Mouse (Mus musculus) layer of hippocampus, adult 2 months (tissue): ENCODE data around the gene Six5. TPM values are rescaled to one million over a fixed set of nuclear protein-coding genes. Genes with fewer than 3 reads are reported as not detected.

Source experiments
- DNase-seq, 2 experiments: peaks; one replicate each; pipeline ENCODE4 v3.0.0; 2022; ENCODE audit warnings: low spot score in 2 of 2
- H3K27ac ChIP-seq: fragments of 200-600 bp; 2 replicates; pipeline ENCODE4 v1.8.1; 2022
- H3K4me3 ChIP-seq: fragments of 200-600 bp; 2 replicates; pipeline ENCODE4 v1.8.1; 2022; ENCODE audit warnings: mild to moderate bottlenecking
- CTCF ChIP-seq: fragments of 200-600 bp; conservative IDR thresholded peaks from 2 replicates; pipeline ENCODE4 v1.8.1; 2022; ENCODE audit warnings: antibody characterized with exemption, mild to moderate bottlenecking, moderate library complexity
- long read RNA-seq, 2 experiments: library from polyadenylated mRNA; stranded (forward); transcript quantifications; one replicate each; pipeline ENCODE4 v2.0.0; 2021; ENCODE audit warnings: borderline mapping rate in 2 of 2
- total RNA-seq, 2 experiments: library from RNA; stranded (reverse); gene quantifications; 2 replicates each; pipeline ENCODE4 v1.2.3; 2021

Six5 gene
- total RNA-seq: 1 to 10 TPM; 2.4 to 2.8 TPM
- long read RNA-seq, experiment 1, partial matches to known transcripts: 2 of 2 reads
- long read RNA-seq, experiment 1, other reads (novel, unspliced or antisense): 0 of 2 reads
- long read RNA-seq, experiment 2, partial matches to known transcripts: 5 of 8 reads
- long read RNA-seq, experiment 2, other reads (novel, unspliced or antisense): 1 of 8 reads

GRCm38 (mm10) chr7:19094471-19094825, at the start of gene Six5:
Gene Six5 (plus strand): TSS chr7:19094594.
- no peak for DNase-seq
- Histone ChIP-seq H3K4me3 (peak within 1 kb of the TSS; percentile 63), H3K27ac (peak within 1 kb of the TSS; percentile 87)
- TF ChIP-seq CTCF: no peak

- no peak for DNase-seq
- TF ChIP-seq CTCF: no peak
Measured at GRCm38 (mm10) chr7:19044616-19045015, 49.8 kb upstream of the Six5 start.

GRCm38 (mm10) chr7:19046286-19047069, 47.9 kb upstream of the Six5 start:
- H3K27ac ChIP-seq: no peak overlapping the region
- H3K4me3 ChIP-seq: no peak overlapping the region
- no peak for DNase-seq
- no peak for TF ChIP-seq CTCF

More at GRCm38 (mm10) chr7:19044616-19045015, 49.8 kb upstream of the Six5 start:
- Histone ChIP-seq H3K27ac (no peak overlapping the region), H3K4me3 (no peak overlapping the region)

GRCm38 (mm10) chr7:19048006-19048527, 46.3 kb upstream of the Six5 start:
- no peak overlapping the region for H3K27ac ChIP-seq
- no peak overlapping the region for H3K4me3 ChIP-seq
- DNase-seq: no peak
- TF ChIP-seq CTCF: no peak

GRCm38 (mm10) chr7:19049252-19049651, 45.1 kb upstream of the Six5 start:
- H3K4me3 ChIP-seq: no peak overlapping the region
- TF ChIP-seq CTCF: no peak
- H3K27ac ChIP-seq: 0 out of 2 replicates have a peak overlapping the region, but pooled peaks have one; percentile 89
- DNase-seq: no peak

- DNase-seq: no peak
- no peak for TF ChIP-seq CTCF
- Histone ChIP-seq H3K27ac (peak overlapping the region; percentile 89), H3K4me3 (no peak overlapping the region)
Measured at GRCm38 (mm10) chr7:19050172-19050571, 44.2 kb upstream of the Six5 start.

GRCm38 (mm10) chr7:19051161-19051560, 43.2 kb upstream of the Six5 start:
- TF ChIP-seq CTCF: no peak
- no peak for DNase-seq
- H3K4me3 ChIP-seq: no peak overlapping the region
- H3K27ac ChIP-seq: peak overlapping the region; percentile 89; the same call in 1 of the 2 replicates

- no peak overlapping the region for H3K4me3 ChIP-seq
- no peak for TF ChIP-seq CTCF
- peak; percentile 70 to 81 for DNase-seq
- H3K27ac ChIP-seq: peak overlapping the region; percentile 89
Measured at GRCm38 (mm10) chr7:19052345-19053135, 41.9 kb upstream of the Six5 start.

GRCm38 (mm10) chr7:19053136-19053532, 41.3 kb upstream of the Six5 start:
- no peak for TF ChIP-seq CTCF
- peak overlapping the region; percentile 89 for H3K27ac ChIP-seq
- no peak for DNase-seq
- H3K4me3 ChIP-seq: no peak overlapping the region

- TF ChIP-seq CTCF: peak; percentile 70
- Histone ChIP-seq H3K27ac (peak within 1 kb of the TSS; percentile 89), H3K4me3 (no peak within 1 kb of the TSS)
- peak in 1 of 2 experiments; percentile 59 for DNase-seq
Measured at GRCm38 (mm10) chr7:19054047-19054776, 40.2 kb upstream of the Six5 start, which contains the start of gene Rsph6a. Gene Rsph6a (plus strand): TSS chr7:19054690.

- no peak for TF ChIP-seq CTCF
Measured at GRCm38 (mm10) chr7:19054777-19055076, 39.7 kb upstream of the Six5 start.

GRCm38 (mm10) chr7:19055108-19055507, 39.3 kb upstream of the Six5 start:
- Histone ChIP-seq H3K4me3 (no peak overlapping the region), H3K27ac (no peak overlapping the region)
- TF ChIP-seq CTCF: no peak
- DNase-seq: no peak

More at GRCm38 (mm10) chr7:19054777-19055076, 39.7 kb upstream of the Six5 start:
- no peak for DNase-seq
- no peak overlapping the region for H3K27ac ChIP-seq
- no peak overlapping the region for H3K4me3 ChIP-seq
